Mouse (Mus musculus) heart, adult 11 months (tissue): Measurements from ENCODE around the gene Yy2.
A peak's percentile ranks its signal among the peaks of the same experiment; 100 is the strongest.

Experiments used
- DNase-seq: peaks from one replicate; pipeline ENCODE4 v3.0.0; 2022

Yy2 gene

DNA sequence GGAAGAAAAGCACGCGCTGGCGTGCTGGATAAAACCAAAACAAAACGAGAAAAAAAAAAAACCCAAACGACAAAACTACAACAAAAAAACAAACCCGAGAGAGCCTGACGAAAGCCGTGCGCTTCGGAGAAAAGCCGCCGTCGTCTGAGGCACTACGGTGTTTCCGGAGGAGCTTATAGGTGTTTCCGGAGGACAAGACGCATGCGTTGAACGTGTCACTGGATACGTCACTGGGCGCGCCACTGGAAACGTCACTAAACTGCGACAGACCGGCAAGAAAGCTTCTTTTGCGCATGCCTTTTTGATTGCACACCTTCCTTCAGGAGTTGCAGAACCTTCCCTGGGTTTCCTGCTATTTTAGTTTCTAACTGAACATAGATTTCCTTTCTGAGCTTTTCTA, at the start of gene Yy2:
Yy2 (minus strand) TSS at position 146 of the 400 bp plus-strand sequence.
- DNase-seq = no peak

GRCm38 (mm10) chrX:157612894-157613293, 44.1 kb upstream of the Yy2 start:
- DNase-seq = peak; percentile 86

DNA sequence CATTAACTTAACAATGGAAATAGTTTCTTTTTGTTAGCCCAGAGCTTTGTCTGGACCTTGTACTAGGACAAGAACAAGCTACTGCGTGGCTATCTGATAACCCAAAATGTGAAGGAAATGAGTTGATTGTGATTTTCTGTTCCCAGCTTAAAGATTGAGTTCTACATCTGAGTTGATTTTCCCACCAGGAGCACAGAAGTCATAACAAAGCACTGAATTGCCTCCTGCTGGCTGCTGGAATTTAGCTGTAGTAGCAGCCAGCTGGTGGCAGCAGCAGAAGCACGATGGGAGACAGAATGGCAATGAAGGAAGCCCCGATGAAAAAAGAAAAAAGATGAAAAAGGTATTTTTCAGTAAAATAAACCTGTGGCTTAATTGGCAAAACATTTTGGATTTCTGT, 32.7 kb upstream of the Yy2 start:
- DNase-seq = no peak

DNA sequence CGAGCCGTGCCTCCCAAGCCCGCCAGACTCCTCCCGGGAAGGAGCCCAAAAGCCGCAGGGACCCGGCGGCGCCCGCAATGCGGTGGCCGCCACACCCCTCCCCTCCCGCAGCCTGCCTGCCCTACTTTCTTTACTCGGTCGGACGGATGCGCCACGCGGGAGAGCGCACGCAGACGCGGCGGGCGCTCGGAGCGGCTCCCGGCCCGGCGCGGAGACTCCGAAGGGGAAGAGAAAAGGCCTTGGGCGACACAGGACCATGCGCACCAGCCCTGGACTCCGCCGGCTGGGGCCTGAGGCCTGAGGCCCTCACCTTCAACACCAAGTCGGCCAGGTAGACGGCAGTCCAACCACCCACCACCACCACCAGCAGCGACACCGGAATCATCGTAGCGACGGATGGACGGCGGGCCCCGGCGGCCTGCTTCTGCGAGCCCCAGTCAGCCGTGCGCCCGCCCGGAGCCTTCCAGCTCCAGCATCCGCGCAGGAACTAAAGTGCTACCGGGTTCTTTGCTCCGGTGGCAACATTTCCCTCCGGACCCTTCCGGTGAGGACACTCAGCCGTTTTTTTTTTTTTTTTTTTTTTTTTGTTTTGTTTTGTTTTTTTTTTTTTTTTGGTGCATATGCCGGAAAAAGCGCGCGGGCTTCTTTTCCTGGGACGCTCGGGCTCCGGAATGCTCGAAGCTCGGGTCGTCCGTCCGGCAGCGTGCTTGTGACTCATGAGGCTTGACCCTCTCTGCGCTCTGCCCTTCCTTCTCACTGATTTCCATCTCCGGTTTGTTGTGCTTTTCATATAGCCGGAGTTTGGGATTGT, 29.6 kb upstream of the Yy2 start, which contains the start of gene Mbtps2:
Mbtps2 (minus strand) TSS at position 530 of the 811 bp plus-strand sequence.
- DNase-seq = peak; percentile 95

DNA sequence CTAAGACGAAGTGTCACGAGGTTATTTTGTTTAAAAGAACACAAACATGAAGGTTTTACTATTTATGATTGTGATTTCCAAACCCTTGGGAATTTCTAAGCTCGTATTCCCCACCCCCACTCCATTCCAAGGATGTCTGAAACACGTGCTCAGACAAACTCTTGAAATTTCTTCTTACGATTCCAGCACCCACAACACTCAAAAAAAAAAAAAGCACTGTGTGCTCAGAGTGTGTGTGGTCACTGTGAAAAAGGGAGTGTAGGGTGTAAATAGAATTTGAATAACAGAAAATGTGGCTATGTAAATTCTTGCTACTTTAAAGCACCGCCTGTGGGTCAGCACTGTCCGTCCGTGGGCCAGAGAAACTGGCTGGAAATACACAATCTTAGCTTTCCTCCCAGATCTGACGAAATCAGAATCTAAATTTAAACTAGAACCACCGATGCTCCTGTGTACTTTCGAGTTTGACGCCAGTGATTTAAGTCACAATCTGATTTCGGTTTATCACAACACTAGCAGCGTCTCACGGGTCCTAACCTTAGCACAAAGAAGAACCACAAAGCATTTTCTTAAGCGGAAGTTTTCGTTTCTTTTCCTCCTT, 28.9 kb upstream of the Yy2 start:
- peak; percentile 85 for DNase-seq

GRCm38 (mm10) chrX:157596802-157597201, 28.0 kb upstream of the Yy2 start:
- no peak for DNase-seq

- no peak for DNase-seq
Observed at GRCm38 (mm10) chrX:157595927-157596326, 27.1 kb upstream of the Yy2 start.

DNA sequence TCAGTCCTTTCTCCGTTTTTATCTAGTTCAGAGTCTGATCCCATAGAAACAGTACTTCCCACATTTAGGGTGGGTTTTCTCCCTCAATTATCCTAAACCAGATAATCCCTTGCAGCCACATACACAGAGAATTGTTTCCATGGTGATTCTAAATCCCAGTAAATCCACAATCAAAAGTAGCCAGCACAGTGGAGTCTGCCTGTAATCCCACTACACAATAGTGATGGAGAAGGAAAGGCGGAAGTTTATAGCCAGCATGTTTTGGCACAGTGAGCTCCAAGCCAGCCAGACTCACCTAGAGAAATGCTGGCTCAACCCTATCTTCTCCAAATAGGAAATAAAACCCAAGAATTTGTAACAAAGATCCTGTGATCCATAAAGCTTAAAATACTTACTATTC, 25.8 kb upstream of the Yy2 start:
- DNase-seq = no peak

DNA sequence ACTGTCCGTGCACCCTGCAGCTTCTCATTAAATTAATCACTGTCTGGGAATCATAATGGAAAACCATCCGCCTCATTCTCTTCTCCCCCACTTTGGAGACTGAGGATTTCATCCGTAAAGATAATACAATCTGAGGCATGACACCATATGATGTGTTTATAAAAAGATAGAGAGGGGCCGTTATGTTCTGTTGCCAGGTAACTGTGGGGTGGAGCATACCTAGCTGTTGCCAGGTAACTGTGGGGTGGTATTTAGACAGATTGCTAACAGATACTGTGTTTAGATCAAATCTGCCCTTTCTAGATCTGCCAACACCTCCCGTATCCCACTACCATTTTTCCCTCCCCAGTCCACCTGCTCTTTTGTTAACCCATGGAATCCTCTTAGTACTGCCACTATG, 18.2 kb upstream of the Yy2 start:
- no peak for DNase-seq

DNA sequence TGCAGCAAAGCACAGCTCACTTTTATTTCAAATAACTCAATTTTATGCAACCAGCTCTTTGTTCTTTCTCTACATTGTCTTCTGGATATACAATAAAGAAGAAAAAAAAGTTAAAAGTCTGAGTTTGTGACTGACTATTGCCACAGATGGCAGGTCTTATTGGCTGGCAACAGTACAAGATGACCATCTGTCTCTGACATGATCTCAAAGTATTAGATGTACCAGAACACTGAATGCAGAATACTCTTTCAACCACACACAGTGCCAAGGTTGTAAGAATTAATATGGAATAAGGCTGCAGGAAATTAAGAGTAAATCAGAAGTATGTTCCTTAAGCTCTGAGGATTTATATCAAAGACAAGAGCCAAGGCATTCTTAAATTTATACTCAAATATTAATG, 17.6 kb upstream of the Yy2 start:
- no peak for DNase-seq

DNA sequence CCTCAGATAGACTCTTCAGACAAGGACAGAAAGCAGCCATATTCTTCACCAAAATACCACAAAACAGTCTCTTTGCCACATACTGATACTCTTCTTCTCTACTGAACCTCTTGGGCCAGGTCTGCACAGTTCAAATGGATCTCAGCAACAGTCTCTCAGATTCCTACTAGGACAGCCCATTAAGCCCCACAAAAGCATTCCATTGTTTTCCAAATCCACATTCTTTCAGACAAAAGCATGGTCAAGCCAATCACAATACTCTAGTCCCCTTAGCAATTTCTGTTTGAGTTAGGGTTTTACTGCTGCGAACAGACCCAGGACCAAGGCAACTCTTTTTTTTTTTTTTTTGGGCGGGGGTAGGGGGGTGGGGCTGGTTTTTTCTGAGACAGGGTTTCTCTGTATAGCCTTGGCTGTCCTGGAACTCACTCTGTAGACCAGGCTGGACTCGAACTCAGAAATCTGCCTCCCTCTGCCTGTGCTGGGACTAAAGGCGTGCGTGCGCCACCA, 10.4 kb upstream of the Yy2 start:
- no peak for DNase-seq

GRCm38 (mm10) chrX:157574683-157575082, 5.9 kb upstream of the Yy2 start:
- no peak for DNase-seq

DNA sequence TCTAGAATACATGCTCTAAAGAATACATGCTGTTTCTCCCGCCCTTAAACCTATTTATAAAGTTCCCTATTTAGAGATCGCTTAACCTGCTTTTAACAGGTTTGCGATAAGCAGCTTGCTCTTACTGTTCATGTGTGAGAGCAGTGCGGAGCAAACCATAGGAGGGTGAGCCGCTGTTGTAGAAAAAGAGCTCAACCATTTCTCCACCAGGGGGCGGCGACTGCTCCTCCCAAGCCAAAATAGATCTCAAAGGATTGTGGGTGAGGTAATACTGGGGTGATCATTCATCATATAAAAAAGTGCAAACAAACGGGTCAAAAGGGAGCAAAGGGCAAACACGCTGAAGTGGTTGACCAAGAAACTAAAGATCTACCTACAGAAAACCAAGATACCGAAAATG, 5.0 kb downstream of the Yy2 start:
- no peak for DNase-seq

DNA sequence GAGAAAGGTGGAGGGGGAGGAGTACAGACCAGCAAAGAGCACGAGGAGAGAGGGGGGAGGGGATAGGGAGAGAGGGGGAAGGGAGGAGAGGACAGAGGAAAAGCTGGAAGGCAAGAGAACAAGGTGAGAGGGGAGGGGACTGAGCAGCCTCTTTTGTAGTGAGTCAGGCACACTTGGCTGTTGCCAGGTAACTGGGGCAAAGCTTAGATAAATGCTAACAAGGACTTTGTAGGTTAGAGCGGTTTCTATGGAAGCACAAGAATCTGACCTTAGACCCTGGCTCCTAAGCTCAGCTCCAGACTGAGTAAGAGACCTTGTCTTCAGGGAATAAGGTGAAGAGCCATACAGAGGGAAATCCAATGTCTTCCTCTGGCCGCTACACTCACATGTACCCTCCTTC, 21.7 kb downstream of the Yy2 start:
- DNase-seq = no peak
